Mouse (Mus musculus): ENCODE data around the gene Trp53bp1.

Trp53bp1 gene

GRCm38 (mm10) chr2:121271236-121271927 lies at the start of gene Trp53bp1:
Gene Trp53bp1, minus strand, starts transcription at chr2:121271407.
- peak; percentile 95 for DNase-seq (ENCODE audit: low read depth)

- peak; percentile 25 for DNase-seq (ENCODE audit: low read depth)
Measured at GRCm38 (mm10) chr2:121316278-121316677, 45.1 kb upstream of the Trp53bp1 start.

- DNase-seq (ENCODE audit: low read depth) = no peak
Measured at GRCm38 (mm10) chr2:121308997-121309416, 37.8 kb upstream of the Trp53bp1 start.

GRCm38 (mm10) chr2:121300036-121300435 lies 28.8 kb upstream of the Trp53bp1 start:
- DNase-seq (ENCODE audit: low read depth) = no peak

GRCm38 (mm10) chr2:121299471-121299870 lies 28.3 kb upstream of the Trp53bp1 start:
- no peak for DNase-seq (ENCODE audit: low read depth)

- no peak for DNase-seq (ENCODE audit: low read depth)
Measured at GRCm38 (mm10) chr2:121298131-121298530, 26.9 kb upstream of the Trp53bp1 start.

- no peak for DNase-seq (ENCODE audit: low read depth)
Measured at GRCm38 (mm10) chr2:121297701-121298100, 26.5 kb upstream of the Trp53bp1 start.

- no peak for DNase-seq (ENCODE audit: low read depth)
Measured at GRCm38 (mm10) chr2:121296754-121297231, 25.6 kb upstream of the Trp53bp1 start.

GRCm38 (mm10) chr2:121295608-121296571 lies 24.7 kb upstream of the Trp53bp1 start:
- peak; percentile 52 for DNase-seq (ENCODE audit: low read depth)

- peak; percentile 65 for DNase-seq (ENCODE audit: low read depth)
Measured at GRCm38 (mm10) chr2:121294753-121295607, 23.8 kb upstream of the Trp53bp1 start.

- DNase-seq (ENCODE audit: low read depth) = peak; percentile 85
Measured at GRCm38 (mm10) chr2:121294182-121294581, 23.0 kb upstream of the Trp53bp1 start.

GRCm38 (mm10) chr2:121292316-121293013 lies 21.3 kb upstream of the Trp53bp1 start:
- DNase-seq (ENCODE audit: low read depth) = no peak

- DNase-seq (ENCODE audit: low read depth) = no peak
Measured at GRCm38 (mm10) chr2:121289730-121290540, 18.7 kb upstream of the Trp53bp1 start.

GRCm38 (mm10) chr2:121288901-121289729 lies 17.9 kb upstream of the Trp53bp1 start, which contains the start of gene Map1a:
Gene Map1a, plus strand, starts transcription at chr2:121289600.
- DNase-seq (ENCODE audit: low read depth) = peak; percentile 54

GRCm38 (mm10) chr2:121287850-121288249 lies 16.6 kb upstream of the Trp53bp1 start:
- DNase-seq (ENCODE audit: low read depth) = no peak

- no peak for DNase-seq (ENCODE audit: low read depth)
Measured at GRCm38 (mm10) chr2:121271928-121272516, 815 bp upstream of the Trp53bp1 start.

GRCm38 (mm10) chr2:121270521-121271235 lies 529 bp downstream of the Trp53bp1 start:
- no peak for DNase-seq (ENCODE audit: low read depth)

- DNase-seq (ENCODE audit: low read depth) = no peak
Measured at GRCm38 (mm10) chr2:121268446-121268845, 2.8 kb downstream of the Trp53bp1 start.
